Mouse (Mus musculus) kidney, postnatal 36 days (tissue): ENCODE measurements around the gene Anapc2.

Experiments
- DNase-seq, 2 experiments: peaks; one replicate each; pipeline ENCODE4 v3.0.0; 2021 to 2022; ENCODE audit warnings: mixed read lengths in 2 of 2

The Anapc2 gene

GRCm38 (mm10) chr2:25304657-25305541 lies 32.6 kb downstream of the Anapc2 start:
- peak in 1 of 2 experiments; percentile 40 for DNase-seq

GRCm38 (mm10) chr2:25305587-25306359 lies 33.5 kb downstream of the Anapc2 start:
- no peak for DNase-seq

GRCm38 (mm10) chr2:25310180-25310579 lies 37.9 kb downstream of the Anapc2 start:
- DNase-seq: no peak

GRCm38 (mm10) chr2:25310969-25311368 lies 38.7 kb downstream of the Anapc2 start:
- no peak for DNase-seq

GRCm38 (mm10) chr2:25311491-25311891 lies 39.2 kb downstream of the Anapc2 start:
- no peak for DNase-seq

GRCm38 (mm10) chr2:25318119-25318966 lies 46.1 kb downstream of the Anapc2 start:
- no peak for DNase-seq

GRCm38 (mm10) chr2:25318971-25319773 lies 46.9 kb downstream of the Anapc2 start, which contains the start of gene Grin1:
Grin1 (minus strand) TSS chr2:25319187.
- DNase-seq: peak; percentile 40 to 85

GRCm38 (mm10) chr2:25320084-25320483 lies 47.8 kb downstream of the Anapc2 start:
- no peak for DNase-seq

GRCm38 (mm10) chr2:25326036-25326435 lies 53.8 kb downstream of the Anapc2 start:
- DNase-seq: peak; percentile 29 to 74

GRCm38 (mm10) chr2:25328440-25328839 lies 56.2 kb downstream of the Anapc2 start:
- DNase-seq: peak; percentile 47 to 73

GRCm38 (mm10) chr2:25331470-25331869 lies 59.2 kb downstream of the Anapc2 start:
- DNase-seq: no peak

- peak; percentile 99 to 100 for DNase-seq
Measured at GRCm38 (mm10) chr2:25332286-25333160, 60.2 kb downstream of the Anapc2 start, which contains the start of gene Man1b1. Man1b1 (plus strand) TSS chr2:25332338.

- no peak for DNase-seq
Measured at GRCm38 (mm10) chr2:25333569-25333968, 61.3 kb downstream of the Anapc2 start.
